Mouse (Mus musculus): Measurements from ENCODE around the gene Tfeb.

Gene Tfeb

DNA sequence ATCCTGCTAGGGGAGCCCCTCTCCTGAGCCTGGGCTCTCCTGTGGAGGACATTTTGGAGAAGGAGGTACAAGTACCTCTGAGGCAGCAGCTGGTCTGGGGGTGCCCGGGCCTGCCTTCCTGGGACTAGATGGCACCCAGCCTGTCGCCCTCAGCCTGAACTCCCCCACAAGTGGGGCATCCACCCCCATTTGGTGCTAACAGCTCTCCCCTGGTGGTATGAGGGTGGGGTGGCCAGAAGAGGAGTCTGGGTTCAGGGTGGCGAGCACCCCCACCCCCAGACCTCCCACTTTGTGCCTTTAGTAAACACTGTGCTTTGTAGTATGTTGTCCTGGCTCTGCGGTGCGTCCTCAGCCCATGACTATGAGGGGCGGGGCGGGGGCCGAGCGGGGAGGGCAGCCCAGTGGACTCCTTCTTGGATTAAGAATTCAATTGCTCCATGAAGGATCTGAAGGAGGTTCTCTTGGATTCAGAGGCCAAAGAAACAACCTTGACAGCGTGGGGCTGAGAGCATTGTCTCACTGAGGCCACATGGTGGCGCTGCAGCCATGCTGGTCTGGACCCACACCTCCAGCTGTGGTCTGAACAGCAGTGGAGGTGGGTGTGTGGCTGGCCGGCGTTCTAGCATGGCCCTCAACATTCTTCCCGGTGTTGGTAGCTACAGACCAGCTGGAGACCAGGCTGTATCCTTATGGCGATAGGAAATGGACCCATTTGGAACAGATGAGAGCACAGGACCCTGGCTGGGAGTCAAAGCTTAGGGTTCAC is 55.5 kb downstream of the Tfeb start:
- DNase-seq: no peak

DNA sequence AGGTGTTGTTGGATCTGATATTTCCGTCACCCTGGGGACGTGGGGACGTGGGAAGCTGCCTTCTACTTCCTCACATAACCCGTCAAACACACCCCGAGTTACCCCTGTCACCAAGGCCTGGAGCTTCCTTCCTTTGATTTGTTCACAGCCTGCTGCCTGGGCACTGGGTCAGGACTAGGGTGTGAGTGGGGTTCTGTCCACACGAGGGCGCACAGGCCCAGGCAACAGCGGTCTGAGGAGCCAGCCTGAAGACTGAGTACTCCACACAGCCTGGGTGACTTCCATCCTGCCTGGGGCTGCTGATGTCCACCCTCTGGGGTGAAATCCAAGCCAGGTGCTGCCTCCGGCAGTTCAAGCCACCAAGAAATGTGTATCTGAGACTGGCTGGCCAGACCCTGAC is 56.5 kb downstream of the Tfeb start:
- peak; percentile 87 for DNase-seq

DNA sequence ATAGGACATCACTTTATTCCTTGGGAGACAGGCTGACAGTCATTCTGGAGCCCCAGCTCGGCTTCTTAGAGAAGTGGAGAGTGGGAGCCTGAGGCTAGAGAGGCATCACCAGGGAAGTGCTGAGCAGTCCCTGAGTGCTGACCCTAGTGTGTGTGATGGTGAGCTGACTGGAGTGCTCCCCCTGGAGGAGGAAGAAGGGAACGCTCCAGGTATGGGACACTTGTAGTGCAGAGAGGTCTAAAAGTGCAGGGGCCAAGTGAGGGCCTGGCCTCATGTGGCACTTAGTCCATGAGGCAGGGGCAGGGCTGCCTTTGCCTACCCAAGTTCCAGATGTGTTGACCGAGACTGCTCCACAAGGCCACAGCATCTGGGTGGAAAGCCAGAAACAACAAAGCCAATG is 58.6 kb downstream of the Tfeb start:
- no peak for DNase-seq

DNA sequence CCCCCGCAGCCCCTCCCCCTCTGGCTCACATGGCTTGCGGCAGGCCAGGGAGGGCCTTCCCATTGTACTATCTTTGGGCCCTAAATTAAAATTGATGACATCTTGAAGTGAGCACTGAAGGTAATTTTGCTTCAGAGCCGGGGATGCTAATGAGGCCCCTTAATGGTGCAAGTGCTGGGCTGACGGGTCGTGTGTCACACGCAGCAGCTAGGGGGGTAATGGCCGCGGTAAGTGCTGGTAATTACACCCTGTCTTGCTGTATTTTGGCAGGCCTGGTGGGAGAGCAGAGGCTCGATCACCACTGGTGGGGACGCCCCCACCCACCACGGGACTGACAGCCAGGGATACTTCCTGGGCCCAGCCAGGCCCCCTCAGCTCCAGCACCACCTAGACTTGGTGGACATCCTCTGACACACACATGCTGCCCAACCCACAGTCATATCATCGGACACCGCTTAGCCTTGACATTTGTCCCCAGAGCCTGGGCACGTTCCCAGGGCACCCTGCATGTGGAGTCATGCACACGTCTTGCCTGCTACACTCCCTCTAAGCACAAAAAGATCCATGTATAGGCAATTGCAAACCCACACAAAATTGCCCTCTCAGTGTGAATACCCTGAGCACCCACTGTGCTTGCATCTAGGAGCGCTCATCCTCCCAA is 59.5 kb downstream of the Tfeb start:
- DNase-seq: no peak

DNA sequence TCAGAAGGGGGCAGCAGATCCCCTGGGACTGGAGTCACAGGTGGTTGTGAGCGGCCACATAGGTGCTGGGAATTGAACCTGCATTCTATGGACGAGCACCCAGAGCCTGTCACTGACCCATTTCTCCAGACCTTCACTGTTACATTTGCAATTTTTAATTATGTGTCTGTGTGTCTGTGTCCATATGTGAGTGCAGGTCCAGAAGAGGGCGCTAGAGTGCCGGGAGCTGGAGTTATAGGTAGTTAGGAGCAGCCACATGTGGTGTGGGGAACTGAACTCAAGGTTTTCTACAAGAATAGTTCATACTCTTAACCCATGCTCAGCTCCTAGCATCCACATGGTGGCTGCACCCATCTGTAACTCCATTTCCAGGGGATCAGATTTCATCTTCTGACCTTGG is 60.1 kb downstream of the Tfeb start:
- DNase-seq: no peak

DNA sequence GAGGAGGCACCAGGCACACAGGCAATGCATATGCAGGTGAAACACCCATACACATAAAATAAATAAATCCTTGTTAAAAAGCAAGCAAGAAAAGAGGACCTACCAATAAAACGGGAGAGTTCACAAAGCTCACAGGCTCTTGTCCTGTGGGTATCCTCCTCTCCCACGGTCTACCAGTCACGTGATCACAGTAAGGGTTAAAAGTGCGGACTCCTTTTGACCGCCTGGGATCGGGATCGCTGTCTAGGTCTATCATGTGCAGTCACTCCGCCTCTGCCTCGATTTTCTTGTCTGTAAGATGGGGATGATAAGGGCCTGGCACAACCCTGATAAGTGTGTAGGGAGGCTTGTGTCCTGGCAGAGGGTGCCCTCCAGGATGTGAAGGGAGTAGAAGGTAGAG is 60.6 kb downstream of the Tfeb start:
- no peak for DNase-seq

DNA sequence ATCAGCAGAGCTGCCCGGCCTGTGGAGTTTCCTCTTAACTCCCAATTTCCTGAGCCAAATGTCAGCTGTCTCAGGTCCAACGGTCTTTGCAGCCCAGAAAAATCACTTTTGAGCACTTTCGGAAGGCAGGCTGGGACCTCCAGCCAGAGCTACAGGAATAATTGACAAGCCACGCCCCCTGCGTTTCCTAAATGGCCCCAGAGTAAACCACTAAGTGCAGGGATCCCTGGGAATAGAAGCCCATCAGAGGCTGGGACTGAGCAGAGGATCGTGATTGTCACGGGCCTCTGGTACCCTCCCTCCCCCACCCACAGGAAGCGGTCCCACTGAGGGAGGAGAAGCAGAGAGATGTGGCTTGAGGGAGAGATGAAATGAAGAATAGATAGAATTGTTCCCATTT is 66.0 kb downstream of the Tfeb start:
- DNase-seq: no peak

DNA sequence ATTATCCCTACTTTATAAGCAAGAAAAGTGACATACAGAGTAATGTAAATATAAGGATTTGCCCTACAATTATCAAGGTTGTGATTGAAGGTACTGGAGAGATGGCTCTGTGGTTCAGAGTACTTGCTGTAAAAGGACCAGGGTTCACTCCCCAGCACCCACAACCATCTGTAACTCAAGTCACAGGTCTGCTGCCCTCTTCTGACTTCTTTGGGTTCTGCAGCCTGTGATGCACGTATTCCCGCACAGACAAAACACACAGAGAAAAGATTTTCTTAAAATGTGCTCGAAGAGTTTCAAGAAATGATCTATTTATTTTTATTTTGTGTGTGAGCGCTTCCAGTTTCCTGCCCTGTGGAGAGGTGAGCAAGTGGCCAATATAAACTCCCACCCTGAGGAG is 66.8 kb downstream of the Tfeb start:
- DNase-seq: no peak

DNA sequence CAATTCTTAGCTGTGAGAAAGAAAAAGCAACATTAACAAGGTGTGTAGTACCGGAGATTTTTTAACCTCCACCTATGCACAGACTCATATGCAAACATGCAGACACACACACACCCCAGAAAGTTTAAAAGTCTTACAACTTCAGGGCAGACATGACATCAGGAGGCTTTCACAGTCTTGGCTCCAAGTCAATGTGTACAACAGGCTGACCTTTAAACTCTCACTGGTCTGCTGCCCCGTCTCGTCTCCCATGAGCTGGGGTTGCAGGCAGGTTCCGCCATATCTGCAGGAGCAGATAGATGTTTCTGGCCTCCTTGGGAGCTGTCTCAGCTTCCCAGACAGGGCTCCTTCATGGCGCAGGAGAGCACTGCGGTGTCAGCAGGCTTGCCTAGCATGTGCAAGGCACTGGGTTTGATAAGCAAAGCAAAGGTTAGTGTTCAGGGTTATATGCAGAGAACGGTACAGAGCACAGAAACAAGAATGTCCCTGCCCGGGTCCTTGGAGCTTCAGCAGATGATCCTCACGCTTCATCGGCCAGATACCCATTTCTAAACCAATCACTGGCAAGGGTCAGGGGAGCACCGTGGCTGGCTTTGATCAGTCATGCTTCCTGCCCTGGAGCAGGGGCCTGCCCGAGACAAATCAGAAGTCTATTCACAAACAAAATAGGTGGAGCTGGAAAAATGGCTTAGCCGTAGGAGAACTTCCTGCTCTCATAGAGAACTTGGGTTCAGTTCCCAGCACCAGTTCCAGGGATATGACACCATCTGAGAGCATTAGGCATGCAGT is 68.4 kb downstream of the Tfeb start:
- no peak for DNase-seq

DNA sequence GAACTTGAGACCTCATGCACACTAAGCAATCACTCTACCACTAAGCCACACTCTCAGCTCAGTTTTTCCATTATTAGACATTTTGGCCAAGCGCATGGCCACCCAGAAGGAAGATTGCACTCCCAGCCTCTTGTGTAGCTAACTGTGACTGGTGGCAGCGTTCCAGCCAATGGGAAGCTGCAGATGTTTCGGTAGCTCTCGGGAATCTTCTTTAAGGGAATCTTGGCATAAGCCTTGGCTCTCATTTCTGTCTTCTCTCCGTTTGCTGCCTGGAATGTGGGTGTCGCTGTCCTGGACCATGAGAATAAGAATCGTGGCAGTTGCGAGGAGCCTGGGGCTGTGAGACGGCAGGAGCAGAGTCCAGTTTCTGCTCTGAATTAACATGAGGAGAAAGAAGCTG is 69.4 kb downstream of the Tfeb start:
- DNase-seq: no peak

DNA sequence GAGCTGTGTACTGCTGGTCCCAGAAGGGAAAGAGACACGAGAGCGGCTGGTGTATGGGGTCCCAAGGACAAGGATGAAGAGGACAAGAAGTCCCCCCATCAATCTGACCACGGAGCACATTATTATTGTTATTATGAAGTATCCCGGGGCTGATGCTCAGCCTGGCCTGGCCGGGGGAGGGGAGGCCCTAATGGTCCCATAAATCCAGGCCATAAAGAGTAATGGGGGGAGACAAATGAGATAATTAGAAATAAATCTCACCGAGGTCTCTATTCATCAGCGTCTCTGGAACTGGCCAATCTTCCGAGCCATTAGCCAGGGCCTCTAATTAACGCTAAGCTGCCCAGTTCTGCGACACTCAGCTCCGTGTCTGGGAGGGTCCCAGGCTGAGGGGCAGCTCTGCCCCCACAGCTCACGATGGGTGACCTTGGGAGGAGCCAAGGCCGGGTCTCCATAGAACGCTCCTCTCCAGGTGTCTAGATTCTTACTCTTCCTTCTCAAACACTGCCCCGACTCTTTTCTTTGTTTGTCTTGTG is 74.5 kb downstream of the Tfeb start:
- no peak for DNase-seq

DNA sequence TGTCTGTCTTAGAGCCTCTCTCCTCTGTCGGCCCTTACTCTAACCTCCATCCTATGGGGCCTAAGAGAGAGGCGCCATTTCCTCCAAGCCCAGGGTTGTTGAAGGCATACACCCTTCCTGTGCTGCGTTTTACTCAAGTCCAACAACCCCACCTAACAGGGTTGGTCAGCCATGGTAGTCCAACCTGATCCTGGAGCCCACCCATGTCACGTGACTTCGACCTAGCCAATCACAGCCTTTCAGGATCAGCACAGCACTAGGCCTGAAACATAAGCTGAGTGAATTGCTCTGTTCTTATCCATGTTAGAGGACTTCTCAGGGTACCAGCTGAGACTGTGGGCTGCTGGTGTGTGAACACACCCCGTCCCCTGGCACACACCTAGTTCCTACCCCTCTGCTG is 75.4 kb downstream of the Tfeb start:
- no peak for DNase-seq

DNA sequence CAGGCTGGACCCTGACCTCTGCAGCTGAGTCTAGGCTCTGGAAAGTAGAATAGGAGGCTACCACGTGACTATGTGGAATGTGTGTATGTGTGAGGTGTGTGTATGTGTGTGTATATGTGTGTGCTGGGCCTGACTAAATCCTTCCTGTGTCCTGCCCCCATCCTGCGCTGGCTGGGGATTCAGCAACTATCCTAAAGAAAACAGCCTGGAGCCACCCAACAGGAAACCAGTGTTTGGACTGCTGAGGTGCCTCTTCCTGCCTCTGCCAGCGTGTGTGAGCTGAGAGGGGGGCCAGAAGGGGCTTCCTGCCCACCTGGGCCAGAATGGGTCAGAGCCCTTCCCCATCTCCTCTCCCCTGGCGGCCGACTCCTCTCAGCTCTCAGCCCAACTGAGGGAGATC is 76.8 kb downstream of the Tfeb start:
- DNase-seq: no peak

DNA sequence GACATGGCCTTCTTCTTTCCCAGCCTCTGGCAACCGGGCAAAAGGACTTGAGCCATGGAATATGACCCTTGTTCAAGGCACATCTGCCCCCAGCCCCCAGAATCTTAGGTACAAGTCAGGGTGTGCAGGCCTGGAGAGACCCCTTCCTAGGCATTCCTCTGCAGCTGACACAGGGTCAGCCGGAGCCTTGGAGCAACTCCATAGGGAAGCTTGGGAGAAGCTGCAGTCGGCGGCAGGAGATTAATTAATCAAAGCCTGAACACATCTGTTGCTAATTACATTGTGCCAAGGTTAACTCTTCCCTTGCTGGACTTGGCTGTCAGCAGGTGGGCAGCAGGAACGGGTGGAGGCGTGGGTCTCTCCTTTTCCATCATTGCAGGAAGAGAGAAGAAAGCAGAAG is 77.7 kb downstream of the Tfeb start:
- DNase-seq: no peak

DNA sequence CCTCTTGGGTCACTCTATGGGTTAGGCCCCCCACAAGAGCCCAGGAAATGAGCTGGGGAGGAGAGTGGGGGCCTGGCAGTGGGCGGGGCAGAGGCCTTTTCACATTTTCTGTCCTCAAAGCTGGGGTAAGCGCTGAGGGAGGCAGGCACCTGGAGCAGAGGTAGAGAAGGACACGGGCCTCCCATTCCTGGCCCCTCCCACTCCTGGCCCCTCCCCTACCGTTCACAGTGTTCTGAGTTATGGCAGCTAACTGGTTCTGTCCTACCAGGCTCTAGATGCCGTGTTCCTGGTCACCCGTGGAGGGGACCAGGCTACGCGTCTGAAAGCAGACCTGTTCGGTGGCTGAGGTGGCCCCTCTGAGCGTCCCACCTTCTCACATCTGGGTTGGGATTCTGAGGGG is 78.6 kb downstream of the Tfeb start:
- no peak for DNase-seq

DNA sequence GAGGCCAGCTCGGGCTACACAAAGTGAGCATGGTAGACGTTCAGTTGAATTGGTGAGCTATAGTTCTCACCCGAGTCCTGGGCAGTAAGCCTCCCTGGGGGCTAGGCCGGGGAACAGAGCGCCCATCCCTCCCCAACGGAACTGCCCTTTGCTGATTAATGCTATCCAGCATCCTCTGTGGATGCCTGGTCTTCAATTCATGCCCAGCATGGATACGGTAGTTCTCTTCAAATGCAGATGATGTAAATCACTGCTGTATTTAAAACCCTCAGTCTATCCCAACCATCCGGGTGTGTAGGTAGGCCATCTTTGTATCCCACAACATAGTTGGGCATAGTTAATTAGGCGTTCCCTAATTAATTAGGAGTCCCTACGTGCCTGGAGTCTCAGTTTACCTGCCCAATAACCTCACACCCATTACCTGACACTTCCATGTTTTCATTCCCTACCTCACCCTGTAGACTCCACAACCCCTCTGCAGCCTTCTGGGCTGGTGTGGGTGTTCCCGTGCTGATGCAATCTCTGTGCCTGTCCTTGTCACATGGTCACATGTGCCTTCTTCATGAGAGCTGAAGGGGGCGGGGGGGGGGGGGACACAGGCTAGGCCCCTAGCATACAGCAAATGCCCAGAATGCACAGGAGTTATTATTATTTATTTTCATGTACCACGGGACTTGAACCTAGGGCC is 81.4 kb downstream of the Tfeb start:
- DNase-seq: no peak

DNA sequence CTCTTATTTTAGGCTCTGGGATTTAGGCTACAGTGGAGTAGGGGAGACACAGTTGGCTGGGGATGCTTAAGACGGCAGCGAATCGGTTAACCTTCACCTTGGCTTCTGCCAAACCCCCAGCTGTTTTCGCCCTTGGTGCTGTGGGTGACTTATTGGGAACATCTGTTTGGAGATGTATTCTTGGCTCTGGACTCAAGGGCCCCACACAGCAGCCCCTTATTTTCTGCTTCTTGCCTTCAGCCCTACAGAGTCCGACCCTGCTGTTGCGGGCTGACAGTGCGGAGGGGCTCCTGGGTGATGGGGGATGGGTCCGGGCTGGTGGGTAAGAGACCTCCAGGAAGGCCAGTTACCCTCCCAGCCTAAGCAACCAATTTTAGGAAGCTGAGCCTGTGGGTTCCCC is 84.5 kb downstream of the Tfeb start:
- no peak for DNase-seq

DNA sequence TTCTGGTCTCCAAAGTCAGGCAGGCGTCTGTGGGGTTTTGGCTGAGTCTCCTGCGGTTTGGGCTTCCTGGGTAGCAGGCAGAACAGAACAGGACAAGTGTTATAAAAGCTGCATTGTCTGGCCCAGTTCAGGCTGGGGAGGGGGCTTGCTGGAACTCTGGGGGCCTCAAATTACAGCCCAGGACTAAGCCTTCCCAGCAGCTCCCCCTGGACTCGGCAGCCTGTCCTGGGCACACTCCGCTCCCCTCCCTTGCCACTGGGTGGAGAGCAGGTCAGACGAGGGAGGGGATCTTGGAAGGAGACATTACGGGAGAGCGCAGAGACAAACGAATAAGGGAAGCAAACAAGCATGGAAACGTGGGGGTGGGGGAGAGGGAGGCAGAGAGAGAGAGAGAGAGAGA is 94.3 kb downstream of the Tfeb start:
- DNase-seq: no peak

DNA sequence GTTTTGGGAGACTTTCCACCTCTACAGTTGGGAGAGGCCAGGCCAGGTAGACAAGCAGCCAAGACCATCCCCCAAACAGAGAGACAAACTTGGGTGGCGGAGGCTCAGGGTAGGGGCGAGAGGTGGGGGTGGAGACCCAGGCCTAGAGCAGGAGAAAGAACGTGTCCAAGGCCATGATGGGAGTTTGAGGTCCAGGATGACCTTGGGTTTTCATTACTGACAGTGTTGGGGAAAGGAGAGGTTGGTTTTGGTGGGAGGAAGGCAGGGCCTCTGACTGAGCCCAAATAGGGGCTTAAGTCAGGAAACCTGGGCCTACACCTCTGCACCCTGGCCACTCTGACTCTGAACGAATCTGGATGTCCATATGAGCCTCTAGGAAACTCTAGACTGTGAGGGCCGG is 94.9 kb downstream of the Tfeb start:
- DNase-seq: no peak

DNA sequence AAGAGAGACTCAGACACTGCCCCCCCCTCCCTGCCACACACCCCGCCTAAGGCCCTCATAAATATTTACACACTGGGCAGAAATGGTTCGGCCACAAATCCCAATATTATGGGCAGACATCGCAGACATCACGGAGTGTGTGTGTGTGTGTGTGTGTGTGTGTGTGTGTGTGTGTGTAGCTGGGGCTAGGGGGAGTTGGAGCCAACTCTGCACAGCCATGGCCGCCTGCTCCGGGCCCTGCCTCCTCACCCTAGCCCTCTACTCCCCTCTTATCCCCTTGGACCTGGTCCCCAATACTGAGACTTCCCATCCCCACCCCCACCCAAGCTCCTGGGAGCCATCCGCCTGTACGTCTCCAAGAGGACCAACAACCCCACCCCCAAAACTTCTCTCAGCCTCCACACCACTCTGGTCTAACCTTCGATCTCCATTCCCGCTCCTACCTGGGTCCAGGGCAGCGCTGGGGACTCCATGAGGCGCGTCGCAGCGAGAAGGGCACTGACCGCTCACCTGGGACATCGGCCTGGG is 95.7 kb downstream of the Tfeb start:
- no peak for DNase-seq

DNA sequence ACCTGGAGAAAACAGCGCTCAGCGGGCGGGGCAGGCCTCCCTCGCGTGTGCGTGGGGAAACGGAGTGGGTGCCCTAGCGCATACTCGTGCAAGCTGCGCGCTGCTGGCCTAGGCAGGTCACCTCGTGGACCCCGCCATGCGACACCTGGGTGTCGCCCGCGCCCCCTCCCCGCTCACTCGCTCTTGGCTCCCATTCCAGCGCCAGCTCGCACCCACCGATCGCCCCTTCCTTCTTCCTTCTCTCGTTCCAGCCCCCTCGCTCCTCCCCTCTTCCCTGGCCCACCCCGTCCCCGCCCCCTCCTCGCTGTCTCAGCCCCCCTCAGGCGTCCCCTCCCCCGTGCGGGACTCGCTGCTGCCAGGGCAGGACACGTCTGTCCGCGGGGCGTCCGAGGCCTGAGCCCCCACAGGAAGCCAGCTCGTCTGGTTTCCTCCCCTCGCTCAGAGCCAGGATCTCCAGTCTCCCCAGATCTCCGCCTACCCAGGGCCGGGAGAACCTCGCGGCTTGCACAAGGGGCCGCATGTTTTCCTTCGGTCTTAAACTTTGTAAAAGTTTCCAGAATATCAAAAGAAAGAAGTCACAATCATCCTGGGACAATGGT is 96.3 kb downstream of the Tfeb start:
- DNase-seq: no peak

DNA sequence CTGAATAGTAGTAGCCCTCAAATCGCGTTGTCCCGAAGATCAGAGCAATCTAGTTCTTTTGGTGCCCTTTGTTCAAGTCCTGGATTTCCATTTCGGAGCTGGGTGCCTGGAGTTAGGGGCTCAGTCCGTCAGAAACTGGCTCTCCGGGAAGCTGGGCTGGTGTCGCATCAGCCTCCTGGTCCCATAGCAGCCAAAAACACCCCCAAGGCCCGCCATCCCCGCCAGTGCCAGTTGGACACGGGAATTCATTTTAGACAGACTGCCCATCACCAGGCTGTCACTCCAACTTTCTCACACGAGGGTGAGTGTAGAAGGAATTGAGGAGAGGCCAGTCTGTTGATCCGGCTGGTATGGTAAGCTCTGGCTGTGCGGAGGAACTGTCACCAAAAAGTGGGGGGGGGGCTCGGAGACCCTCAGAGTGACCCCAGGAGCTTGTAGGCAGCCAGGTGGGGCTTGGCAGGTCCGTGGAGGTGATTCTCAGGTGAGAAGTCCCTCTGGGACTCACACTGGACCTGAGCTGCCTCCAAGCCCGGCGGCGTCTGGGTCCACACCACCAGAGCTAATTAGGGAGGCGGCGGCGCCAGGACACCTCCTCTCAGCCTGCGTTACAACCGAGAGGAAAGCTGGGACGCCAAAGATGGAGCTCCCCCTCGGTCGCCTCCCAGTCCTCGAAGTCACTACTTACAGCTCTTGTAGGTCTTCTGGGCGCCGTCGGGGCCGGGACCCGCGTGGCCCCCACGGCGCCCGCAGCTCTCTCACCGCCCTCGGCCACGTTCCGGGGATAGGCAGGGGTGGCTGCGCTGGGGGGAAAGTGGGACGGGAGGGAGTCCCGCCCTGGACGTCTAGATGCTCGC is 97.0 kb downstream of the Tfeb start:
- no peak for DNase-seq
